Mouse (Mus musculus): ENCODE measurements around the gene En1.

DNA sequence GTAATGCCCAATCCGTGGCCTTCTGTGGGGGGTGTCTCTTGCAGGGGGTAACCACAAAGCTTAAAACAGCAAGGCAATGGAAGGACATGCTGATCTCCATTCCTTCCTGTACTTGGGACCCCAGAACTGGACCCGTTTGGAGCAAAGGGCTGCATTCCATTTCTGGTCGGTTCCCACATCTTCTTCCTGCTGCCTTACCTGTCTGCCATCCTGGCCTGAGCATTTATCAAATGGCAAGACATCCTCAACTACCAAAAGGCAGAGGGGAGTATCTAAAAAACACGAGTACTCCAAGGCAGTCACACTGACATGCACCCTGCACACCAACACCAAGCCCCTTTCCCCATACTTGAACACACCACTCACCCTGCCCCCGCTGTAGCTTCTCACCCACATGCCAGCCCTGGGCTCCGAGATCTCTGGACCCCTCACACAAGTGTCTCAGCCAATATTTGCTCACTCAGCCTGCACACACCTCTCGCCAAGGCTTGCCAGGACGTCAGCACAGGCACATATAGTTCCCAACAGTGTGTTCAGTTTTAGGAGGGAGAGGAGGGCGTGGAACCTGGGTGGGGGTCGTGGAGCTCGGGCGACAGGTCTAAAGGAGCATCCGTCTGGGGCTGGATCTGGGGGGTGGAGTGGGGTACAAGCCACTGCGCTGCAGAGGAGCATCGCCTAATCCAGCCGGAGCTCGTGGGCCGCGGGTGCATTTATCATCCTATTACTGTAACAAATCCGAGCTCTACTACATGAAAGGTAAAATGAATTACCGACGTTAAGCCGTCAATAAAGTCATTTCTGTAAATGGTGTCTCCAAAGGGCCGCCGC, 2.7 kb upstream of the En1 start:
- TF ChIP-seq GATA1 (IDR thresholded peaks at IDR 0.05; ENCODE audit: borderline replicate concordance, low read length) (no peak), FLI1 (IDR thresholded peaks at IDR 0.05; ENCODE audit: low read length) (no peak)

Data from megakaryocyte, embryonic 14.5 days (primary cell).